Mouse (Mus musculus) liver, embryonic 16.5 days (tissue): Measurements from ENCODE around the gene Gm26620. TPM values are rescaled to one million over a fixed set of nuclear protein-coding genes. Genes with fewer than 3 reads are reported as not detected.

Experiments
- ATAC-seq: fragments of 200-750 bp; cut with Nextera tagmentation; 2 replicates; pipeline ENCODE4 v1.8.0; 2017; ENCODE audit warnings: low read depth, mild to moderate bottlenecking, moderate number of reproducible peaks, moderate library complexity
- H3K27ac ChIP-seq: fragments of 300-500 bp; sonication (generic); 2 replicates; pipeline ENCODE4 v1.5.1; 2014; ENCODE audit warnings: mild to moderate bottlenecking, low read length
- H3K27me3 ChIP-seq: fragments of 300-500 bp; sonication (generic); 2 replicates; pipeline ENCODE4 v1.6.1; 2014; ENCODE audit warnings: low read depth, low read length, mixed read lengths; ENCODE audit not compliant: control insufficient read depth, insufficient read depth
- H3K36me3 ChIP-seq: fragments of 300-500 bp; sonication (generic); 2 replicates; pipeline ENCODE4 v1.6.1; 2014; ENCODE audit warnings: mild to moderate bottlenecking; ENCODE audit not compliant: control insufficient read depth, insufficient read depth
- H3K4me1 ChIP-seq: fragments of 300-500 bp; sonication (generic); 2 replicates; pipeline ENCODE4 v1.6.1; 2014; ENCODE audit warnings: low read depth, low read length, mixed read lengths; ENCODE audit not compliant: control insufficient read depth
- H3K4me2 ChIP-seq: fragments of 300-500 bp; sonication (generic); 2 replicates; pipeline ENCODE4 v1.6.1; 2014; ENCODE audit warnings: low read depth, low read length, mixed read lengths
- H3K4me3 ChIP-seq: fragments of 300-500 bp; sonication (generic); 2 replicates; pipeline ENCODE4 v1.5.1; 2014; ENCODE audit warnings: low read depth, mild to moderate bottlenecking, low read length
- H3K9ac ChIP-seq: fragments of 300-500 bp; sonication (generic); 2 replicates; pipeline ENCODE4 v1.6.1; 2014; ENCODE audit warnings: low read depth, low read length
- H3K9me3 ChIP-seq: fragments of 300-500 bp; sonication (generic); replicated peaks from 2 replicates; pipeline ENCODE4 v1.6.1; 2016; ENCODE audit warnings: low read length; ENCODE audit not compliant: control insufficient read depth
- WGBS: fragments of 180-500 bp; shearing (Covaris S2); extraction: QIAGEN DNeasy Blood & Tissue Kit; methylation state at CpG from one replicate; pipeline ENCODE4 v1.1.7; 2014; ENCODE audit not compliant: insufficient replicate concordance; 5-methylcytosine and 5-hydroxymethylcytosine counted together
- polyA plus RNA-seq: library from polyadenylated mRNA; unstranded; fragments of >200 nt; fragmentation: Nextera tagmentation; extraction: Ambion mirVana; gene quantifications from 2 replicates; pipeline ENCODE4 v1.2.1, GENCODE M21; 2015

The Gm26620 gene
- polyA plus RNA-seq, 1 experiment from 2014 or later: 0.44 TPM

DNA sequence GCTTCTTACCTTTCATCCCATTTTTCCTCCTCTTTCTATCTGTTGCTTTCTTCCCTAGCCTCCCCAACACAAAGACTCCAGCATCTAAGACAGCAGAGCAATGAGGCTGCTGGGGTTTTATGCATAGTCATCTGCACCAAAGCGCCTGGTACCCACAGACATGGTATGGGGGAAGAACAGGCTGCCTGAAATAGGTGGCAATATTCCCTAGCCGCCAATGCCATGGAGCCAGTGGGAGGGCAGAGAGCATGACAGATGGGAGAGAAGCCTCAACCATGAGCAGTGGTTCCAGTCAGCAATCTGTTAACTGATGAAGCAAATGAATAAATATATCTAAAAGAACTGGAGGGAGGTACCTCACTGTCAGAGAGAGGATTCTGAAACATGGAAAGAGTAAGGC lies 27.5 kb upstream of the Gm26620 start:
- ATAC-seq: no peak
- Histone ChIP-seq H3K27ac (no peak overlapping the region), H3K9me3 (no peaks in the 10 kb centered on the region), H3K9ac (no peak overlapping the region), H3K4me3 (no peak overlapping the region), H3K4me1 (peaks cover 39% of the 10 kb centered on the region), H3K4me2 (no peak overlapping the region), H3K36me3 (no peaks in the 10 kb centered on the region; the same call in 1 of the 2 replicates), H3K27me3 (no peaks in the 10 kb centered on the region)
- WGBS: 72% methylated on average over 2 of the region's 2 CpGs

DNA sequence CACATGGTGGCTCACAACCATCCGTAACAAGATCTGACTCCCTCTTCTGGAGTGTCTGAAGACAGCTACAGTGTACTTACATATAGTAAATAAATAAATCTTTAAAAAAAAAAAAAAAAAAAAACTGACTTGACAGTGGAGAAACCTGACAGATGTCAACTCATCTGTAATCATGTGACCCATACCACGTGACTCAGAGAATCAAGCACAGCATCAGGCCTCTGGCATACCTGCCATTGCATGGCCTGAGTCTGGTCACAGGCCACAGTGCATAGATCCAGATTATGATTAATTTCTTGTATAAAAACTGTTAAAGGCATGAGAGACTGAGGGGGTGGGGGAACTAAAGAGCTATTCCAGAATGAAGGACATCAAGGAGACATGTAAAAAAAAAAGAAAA lies 26.0 kb upstream of the Gm26620 start:
- H3K4me3 ChIP-seq: no peak overlapping the region
- no peak overlapping the region for H3K9ac ChIP-seq
- no peak overlapping the region for H3K4me2 ChIP-seq
- no peaks in the 10 kb centered on the region for H3K27me3 ChIP-seq
- H3K4me1 ChIP-seq: peaks cover 53% of the 10 kb centered on the region
- WGBS: 56% methylated on average over 1 of the region's 2 CpGs
- no peak for ATAC-seq
- no peaks in the 10 kb centered on the region for H3K36me3 ChIP-seq
- no peak overlapping the region for H3K27ac ChIP-seq
- H3K9me3 ChIP-seq: no peaks in the 10 kb centered on the region

DNA sequence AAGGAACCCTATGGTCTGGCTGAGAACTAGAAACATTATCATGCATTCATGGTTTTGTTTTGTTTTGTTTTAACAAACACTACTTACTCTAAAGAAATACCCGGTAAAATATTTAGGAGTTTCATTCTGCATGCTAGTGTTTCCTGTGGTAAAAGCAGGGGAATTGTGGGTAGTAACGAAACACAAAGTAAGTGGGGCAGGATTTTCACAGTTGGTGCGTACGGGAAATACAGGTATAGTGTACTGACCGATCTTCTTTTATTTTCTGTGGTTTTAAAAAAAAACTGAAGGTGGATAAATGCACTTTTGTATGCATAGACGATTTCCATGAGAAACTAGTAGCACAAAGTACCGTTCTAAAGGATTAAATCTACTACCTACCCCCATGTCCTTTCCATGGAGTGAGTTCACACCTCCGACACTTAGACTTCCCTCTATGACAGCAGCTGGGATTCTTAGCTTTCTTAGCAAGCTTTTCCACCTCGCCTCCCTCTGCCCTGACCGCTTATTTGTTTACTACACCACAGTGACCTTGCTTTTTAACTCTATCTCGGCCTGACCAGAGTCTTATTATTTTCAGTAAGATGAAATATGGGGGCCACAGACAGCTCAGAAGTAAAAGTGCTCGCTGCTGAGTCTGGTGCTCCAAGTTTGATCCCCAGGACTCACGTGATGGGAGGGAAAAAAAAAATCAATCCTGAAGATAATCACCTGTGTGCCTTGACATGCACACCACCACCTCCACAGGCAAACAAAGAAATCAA lies 23.0 kb upstream of the Gm26620 start:
- 56% methylated on average over 13 of the region's 13 CpGs for WGBS
- H3K36me3 ChIP-seq: no peaks in the 10 kb centered on the region
- peak overlapping the region; percentile 2; the same call in 1 of the 2 replicates for H3K27ac ChIP-seq
- peak overlapping the region; percentile 26 for H3K4me2 ChIP-seq
- no peaks in the 10 kb centered on the region for H3K27me3 ChIP-seq
- no peak overlapping the region for H3K9ac ChIP-seq
- peaks cover 45% of the 10 kb centered on the region for H3K4me1 ChIP-seq
- no peak for ATAC-seq
- 0 out of 2 replicates have a peak overlapping the region, but pooled peaks have one; percentile 7 for H3K4me3 ChIP-seq
- H3K9me3 ChIP-seq: no peaks in the 10 kb centered on the region

DNA sequence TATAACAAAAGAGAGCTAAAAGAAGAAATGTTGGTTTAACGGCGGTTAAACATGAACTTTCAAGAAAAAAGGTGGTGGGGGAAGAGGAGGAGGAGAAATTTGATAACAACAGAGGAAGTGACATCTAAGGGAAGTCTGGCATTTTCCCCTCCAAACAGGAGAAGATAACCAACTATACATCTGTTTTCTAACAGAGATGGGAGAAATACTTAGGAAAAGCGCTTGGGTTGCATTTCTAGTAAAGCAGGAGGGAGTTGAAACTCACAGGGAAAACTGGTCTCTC lies 22.5 kb upstream of the Gm26620 start:
- H3K27me3 ChIP-seq: no peaks in the 10 kb centered on the region
- no peak overlapping the region; the same call in 1 of the 2 replicates for H3K27ac ChIP-seq
- no peaks in the 10 kb centered on the region for H3K9me3 ChIP-seq
- H3K9ac ChIP-seq: no peak overlapping the region
- H3K4me2 ChIP-seq: peak overlapping the region; percentile 26; the same call in 1 of the 2 replicates
- H3K4me3 ChIP-seq: 0 out of 2 replicates have a peak overlapping the region, but pooled peaks have one; percentile 7
- no peak for ATAC-seq
- H3K36me3 ChIP-seq: no peaks in the 10 kb centered on the region
- WGBS: 42% methylated on average over 3 of the region's 3 CpGs
- H3K4me1 ChIP-seq: peaks cover 43% of the 10 kb centered on the region

DNA sequence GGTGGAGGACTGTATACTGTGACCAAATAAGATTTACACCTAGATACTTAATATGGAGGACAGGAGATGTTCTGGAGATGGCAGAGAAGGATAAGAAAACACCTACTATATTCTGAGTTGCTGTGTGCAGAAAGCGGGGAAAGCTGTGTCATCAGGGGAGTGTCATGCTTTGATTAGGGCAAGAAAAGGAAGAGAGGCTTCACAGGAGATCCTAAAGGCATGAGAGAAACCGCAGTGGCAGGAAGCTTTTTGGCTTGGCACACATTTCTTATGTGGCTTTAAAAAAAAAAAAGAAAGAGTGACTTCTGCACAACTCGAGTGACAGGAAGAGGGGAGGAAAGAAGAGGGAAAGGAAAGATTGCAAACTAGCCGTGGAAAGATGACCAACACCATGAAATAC lies 21.8 kb upstream of the Gm26620 start:
- H3K4me3 ChIP-seq: no peak overlapping the region
- peaks cover 39% of the 10 kb centered on the region for H3K4me1 ChIP-seq
- no peaks in the 10 kb centered on the region for H3K36me3 ChIP-seq
- H3K9me3 ChIP-seq: no peaks in the 10 kb centered on the region
- H3K27ac ChIP-seq: no peak overlapping the region
- 7% methylated on average over 4 of the region's 4 CpGs for WGBS
- no peaks in the 10 kb centered on the region for H3K27me3 ChIP-seq
- H3K4me2 ChIP-seq: no peak overlapping the region
- no peak for ATAC-seq
- no peak overlapping the region for H3K9ac ChIP-seq

DNA sequence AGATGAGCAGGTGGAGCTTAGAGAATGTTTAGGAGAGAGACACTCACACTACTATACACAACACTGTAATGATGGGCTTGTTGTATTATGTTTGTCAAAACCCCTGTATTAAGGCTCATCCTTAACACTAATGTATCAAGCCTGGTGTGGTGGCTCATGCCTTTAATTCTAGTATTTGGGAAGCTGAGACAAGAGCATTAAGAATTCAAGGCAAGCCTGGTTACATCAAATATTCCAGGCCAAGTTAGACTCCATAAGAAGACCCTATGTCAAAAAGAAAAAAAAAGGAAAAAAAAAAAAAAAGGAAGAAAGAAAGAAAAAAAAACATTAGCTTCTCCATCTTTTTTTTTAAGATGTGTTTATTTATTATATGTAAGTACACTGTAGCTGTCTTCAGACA lies 20.6 kb upstream of the Gm26620 start:
- Histone ChIP-seq H3K4me2 (no peak overlapping the region), H3K36me3 (no peaks in the 10 kb centered on the region), H3K9ac (no peak overlapping the region), H3K4me3 (no peak overlapping the region), H3K27me3 (no peaks in the 10 kb centered on the region), H3K27ac (no peak overlapping the region), H3K4me1 (peaks cover 42% of the 10 kb centered on the region), H3K9me3 (no peaks in the 10 kb centered on the region)
- no peak for ATAC-seq

DNA sequence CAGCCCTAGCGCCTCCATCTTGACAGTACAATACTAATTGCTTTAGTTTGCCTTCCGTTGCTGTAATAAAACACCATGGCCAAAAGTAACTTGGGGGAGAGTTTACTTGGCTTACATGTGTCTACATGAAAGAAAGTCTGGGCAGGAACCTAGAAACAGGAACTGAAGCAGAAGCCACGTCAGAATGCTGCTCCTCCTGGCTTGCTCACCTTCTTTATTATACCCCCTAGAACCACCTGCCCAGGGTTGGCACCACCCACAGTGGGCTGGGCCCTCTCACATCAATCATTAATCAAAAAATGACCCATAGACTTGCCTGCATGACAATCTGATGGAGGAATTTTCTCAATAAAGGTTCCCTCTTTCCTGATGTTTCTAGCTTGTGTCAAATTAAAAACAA lies 20.1 kb upstream of the Gm26620 start:
- Histone ChIP-seq H3K36me3 (no peaks in the 10 kb centered on the region), H3K27me3 (no peaks in the 10 kb centered on the region), H3K9me3 (no peaks in the 10 kb centered on the region), H3K4me3 (no peak overlapping the region), H3K27ac (no peak overlapping the region), H3K4me1 (peaks cover 40% of the 10 kb centered on the region), H3K4me2 (no peak overlapping the region), H3K9ac (no peak overlapping the region)
- 68% methylated on average over 3 of the region's 3 CpGs for WGBS
- ATAC-seq: no peak

DNA sequence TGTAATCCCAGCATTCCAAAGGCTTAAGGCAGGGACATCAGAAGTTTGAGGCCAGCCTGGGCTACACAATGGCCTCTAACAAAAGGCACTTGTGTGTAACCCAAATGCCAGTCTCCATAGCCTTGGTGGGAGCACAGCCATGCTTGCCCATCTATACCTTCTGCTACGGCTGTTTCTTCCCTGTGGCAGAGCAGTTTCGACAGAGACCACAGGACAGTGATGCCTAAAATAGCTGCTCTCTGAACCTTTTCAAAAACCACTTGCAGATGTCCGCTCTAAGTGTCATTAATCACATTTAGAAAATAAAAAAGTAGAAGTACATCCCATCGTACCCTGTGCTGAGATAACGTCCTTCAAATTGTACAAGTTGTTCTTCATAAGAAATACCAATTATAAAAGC lies 19.5 kb upstream of the Gm26620 start:
- ATAC-seq: no peak
- 43% methylated on average over 5 of the region's 5 CpGs for whole genome bisulfite sequencing
- Histone ChIP-seq H3K4me2 (no peak overlapping the region), H3K9me3 (no peaks in the 10 kb centered on the region), H3K4me3 (no peak overlapping the region), H3K4me1 (peaks cover 40% of the 10 kb centered on the region), H3K9ac (no peak overlapping the region), H3K27ac (no peak overlapping the region), H3K36me3 (no peaks in the 10 kb centered on the region), H3K27me3 (no peaks in the 10 kb centered on the region)

DNA sequence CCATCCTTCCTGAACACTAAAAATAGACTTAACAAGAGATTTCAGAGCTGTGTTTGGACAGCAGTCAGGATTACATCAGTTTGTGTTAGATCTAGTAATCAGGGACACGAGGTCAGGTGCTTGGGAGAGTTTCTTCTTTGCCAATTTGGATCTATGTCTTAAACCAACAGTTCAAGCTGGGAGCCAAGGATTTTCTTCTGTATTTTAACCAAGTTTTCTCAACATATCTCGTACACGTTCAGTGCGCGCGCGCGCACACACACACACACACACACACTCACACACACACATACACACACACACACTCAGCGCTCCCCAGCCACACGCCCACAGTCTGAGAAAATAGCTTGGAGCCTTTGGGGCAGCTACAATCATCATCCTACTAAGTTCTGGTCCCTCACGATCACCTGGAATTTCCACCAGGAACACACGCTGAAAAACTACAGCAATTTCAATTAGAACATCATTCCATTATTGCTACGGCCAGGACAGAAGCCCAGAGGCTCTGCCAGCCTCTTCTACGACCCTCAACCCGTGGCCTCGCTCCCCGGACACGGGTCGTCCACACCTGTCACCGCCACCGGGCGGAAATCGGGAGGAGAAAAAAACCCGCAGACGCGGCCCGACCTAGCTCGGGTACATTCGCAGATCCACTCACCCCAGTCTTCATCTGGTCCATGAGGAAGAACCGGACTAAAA lies 17.7 kb upstream of the Gm26620 start:
- H3K9me3 ChIP-seq: no peaks in the 10 kb centered on the region
- peak overlapping the region; percentile 86 for H3K4me2 ChIP-seq
- ATAC-seq: peak; percentile 46
- peaks cover 2% of the 10 kb centered on the region; the same call in 1 of the 2 replicates for H3K36me3 ChIP-seq
- peak overlapping the region; percentile 92 for H3K9ac ChIP-seq
- H3K27me3 ChIP-seq: no peaks in the 10 kb centered on the region
- H3K4me1 ChIP-seq: peaks cover 29% of the 10 kb centered on the region
- WGBS: 1% methylated on average over 30 of the region's 30 CpGs
- peak overlapping the region; percentile 92 for H3K27ac ChIP-seq
- H3K4me3 ChIP-seq: peak overlapping the region; percentile 86
